Mouse (Mus musculus) kidney, adult 11 months (tissue): ENCODE data around the gene Fbxo2.
"Not testable (repeated sequence)": the region's sequence is repeated elsewhere in the genome, so short reads cannot be mapped to it uniquely, and the experiment has no call there.

ENCODE experiments used
- DNase-seq: peaks from one replicate; pipeline ENCODE4 v3.0.0; 2022

Gene Fbxo2

GRCm38 (mm10) chr4:148160436-148161390, at the start of gene Fbxo2, which contains the start of gene Fbxo44:
Gene Fbxo2, plus strand, starts transcription at chr4:148160621.
Gene Fbxo44, minus strand, starts transcription at chr4:148160482.
- DNase-seq, result no peak

DNA sequence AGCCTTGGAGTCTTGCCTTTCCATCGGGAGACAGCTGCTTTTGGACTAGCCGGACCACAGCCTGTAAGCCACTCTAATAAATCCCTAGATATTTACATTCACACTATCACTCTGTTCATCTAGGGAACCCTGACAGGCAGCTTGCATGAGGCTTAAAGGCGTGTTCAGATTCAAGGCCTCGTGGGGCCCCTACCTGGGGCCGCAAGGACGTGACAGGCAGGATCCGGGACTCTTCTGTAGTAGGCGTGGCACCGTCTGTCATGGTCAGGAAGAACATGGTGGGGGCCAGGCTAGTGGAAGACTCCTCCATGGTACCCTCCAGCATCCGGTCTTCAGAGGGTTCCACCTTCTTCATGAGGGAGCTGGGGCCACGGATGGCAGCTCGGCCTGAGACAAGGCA, 47.9 kb upstream of the Fbxo2 start:
- DNase-seq, result no peak

DNA sequence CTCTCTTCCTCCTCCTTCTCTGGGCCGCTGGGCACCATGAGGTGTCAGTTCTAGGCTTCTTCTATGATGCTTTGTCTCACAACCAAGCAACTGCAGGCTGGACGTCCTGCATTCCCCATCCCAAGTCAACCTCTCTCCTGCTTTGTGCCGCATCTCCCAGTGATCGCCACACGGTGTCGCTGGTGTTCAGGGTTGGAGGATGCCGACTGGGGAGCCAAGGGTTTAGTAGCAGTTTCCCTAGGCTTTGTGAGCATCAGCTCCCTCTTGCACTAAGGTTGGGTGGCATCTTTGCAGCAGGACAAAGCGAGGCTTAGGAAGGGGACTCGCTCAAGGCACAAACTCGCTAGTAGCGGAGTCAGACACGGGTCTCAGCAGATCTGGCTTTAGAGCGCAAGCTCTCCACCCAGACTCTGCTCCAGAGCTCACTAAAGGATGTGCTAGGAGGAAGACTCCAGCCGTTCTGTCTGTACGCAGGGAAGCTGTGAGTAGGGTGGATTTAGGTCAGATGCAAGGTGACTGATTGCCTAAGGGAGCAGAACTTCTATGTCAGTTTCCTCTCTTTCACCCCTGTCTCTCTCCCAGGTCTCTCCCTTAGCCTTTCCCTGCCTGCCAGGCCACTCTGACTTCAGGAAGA, 45.5 kb upstream of the Fbxo2 start:
- DNase-seq, result peak; percentile 61

- DNase-seq, result peak; percentile 28
Observed at GRCm38 (mm10) chr4:148115467-148115866, 45.0 kb upstream of the Fbxo2 start.

DNA sequence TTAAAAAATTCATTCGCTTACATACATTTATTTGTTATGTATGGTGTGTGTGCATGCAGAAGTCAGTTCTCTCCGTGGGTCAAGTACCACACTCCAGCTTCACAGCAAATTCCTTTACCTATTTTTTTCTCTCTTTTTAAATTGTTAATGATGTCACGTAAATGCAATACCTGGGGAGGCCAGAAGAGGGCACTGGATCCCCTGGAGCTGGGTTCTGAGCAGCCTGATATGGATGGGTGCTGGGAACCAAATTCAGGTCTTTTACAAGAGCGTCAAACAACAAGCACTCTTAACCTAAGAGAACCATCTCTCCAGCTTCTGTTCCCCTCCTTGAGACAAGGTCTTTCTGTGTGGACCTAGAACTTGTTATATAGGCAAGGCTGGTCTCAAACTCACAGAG, 43.8 kb upstream of the Fbxo2 start:
- DNase-seq, result no peak

GRCm38 (mm10) chr4:148117392-148117791, 43.0 kb upstream of the Fbxo2 start:
- no peak for DNase-seq

DNA sequence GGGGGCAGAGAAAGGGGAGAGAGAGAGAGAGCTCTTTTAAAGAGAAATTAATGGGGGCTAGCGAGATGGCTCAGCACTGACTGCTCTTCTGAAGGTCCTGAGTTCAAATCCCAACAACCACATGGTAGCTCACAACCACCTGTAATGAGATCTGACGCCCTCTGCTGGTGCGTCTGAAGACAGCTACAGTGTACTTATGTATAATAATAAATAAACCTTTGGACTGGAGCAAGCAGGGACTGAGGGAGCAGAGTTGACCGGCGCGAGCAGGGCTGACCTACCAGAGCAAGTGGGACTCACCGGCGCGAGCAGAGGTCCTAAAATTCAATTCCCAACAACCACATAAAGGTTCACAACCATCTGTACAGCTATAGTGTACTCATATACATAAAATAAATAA, 40.8 kb upstream of the Fbxo2 start:
- DNase-seq, result not testable (repeated sequence)

DNA sequence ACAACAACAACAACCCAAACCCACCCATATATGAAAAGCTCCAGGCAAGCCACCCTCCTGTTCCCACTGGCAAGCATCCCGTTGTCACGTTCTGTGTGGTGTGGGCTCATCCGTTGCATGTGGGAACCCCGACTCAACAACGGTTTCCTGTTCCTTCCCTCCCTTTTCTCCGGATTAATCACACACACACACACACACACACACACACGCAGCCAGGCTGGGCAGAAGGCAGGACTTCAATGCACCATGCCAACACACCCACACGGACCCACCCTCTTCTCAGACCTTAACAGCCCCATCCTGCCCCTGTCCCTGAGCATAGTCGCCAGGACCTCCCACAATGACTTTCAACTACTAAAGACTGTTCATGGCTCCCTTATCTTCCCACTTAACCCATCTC, 39.9 kb upstream of the Fbxo2 start:
- DNase-seq, result no peak

- DNase-seq, result no peak
Observed at GRCm38 (mm10) chr4:148121362-148121761, 39.1 kb upstream of the Fbxo2 start.

DNA sequence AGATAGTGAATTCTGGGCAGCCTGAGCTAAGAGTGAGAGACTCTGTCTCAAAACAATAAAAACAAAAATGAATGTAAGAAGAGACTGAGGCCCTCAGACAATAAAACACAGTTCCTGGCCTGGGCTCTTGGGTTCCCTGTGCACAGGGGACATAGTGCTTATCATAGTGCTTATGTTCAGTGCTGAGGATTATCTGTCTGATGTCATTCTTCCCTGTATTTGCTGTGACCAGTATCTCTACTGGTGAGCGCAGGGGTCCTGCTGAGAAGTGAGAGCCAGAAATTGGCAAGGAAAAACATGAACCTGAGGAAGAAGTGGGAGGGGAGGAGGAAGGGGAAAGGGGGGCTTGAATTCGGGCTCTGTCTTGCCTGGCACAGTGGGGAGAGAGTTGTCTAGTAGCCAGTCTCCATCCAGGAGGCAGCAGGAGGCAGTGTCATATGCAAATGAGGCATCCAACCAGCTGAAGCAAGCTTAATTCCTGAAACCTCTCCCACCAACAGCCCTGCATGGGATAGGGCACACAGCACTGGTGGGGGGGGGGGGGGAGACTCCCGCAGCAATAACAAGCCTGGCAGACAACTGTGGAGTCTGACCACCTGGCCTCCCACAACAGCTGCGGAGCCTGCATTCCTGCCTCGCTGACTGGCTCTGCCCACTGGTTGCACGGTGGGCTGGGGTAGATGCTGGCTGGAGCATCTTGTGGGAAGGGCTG, 38.3 kb upstream of the Fbxo2 start:
- no peak for DNase-seq

DNA sequence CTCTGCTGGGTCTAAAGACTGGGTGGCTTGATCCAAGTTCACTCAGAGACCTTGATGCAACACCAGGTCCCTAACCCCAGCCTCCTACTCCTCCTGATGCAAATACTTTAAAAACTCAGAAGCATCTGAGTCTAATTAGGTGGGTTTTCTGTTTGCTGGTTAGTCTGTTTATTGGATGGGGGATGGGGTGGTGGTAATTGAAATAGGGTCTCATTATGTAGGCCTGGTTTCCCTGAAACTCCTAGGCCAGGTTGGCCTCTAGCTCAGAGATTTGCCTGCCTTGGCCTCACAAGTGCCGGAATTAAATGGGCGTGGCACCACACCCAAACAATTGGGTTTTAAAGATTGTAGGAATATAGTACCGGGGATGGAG, 37.7 kb upstream of the Fbxo2 start:
- no peak for DNase-seq

DNA sequence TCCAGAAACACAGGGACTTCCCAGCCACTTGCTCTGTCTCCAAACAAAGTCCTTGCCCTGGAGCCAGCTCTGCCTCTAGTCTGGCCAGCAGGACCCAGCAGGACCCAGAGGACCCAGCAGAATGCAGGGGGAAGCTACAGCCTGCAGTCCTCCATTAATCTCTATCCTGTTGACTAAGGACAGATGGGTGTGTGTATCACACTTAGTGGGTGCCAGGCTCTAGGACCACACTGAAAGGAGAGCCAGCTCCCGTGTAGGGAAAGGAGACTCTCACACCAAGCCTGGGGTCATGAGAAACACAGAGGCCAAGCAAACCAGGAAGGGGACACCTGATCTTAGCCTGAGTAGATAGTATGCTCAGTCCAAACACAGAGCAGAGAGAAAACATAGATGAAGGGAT, 32.2 kb upstream of the Fbxo2 start:
- DNase-seq, result no peak

DNA sequence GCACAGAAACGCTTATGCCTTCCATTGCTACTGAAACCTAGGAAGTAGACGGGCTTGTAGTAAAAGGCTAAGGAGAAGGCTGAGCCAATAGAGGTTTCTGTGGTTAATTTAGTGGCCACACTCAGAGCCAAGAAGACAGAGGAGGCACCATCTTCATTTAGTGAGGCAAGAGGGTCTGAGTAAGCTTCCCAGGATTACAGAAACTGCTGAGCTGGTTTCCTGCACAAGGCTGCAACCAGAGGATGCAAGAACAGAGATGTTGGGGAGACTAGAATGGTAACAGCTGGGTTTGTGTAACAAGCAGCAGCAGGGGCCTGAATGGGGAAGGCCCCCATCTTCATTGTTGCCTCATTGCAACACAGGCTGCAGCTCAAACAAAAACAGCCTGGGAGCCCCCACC, 31.7 kb upstream of the Fbxo2 start:
- DNase-seq, result no peak

- no peak for DNase-seq
Observed at GRCm38 (mm10) chr4:148130133-148130532, 30.3 kb upstream of the Fbxo2 start, which contains the start of gene Mad2l2. Gene Mad2l2, plus strand, starts transcription at chr4:148130384.

- DNase-seq, result no peak
Observed at GRCm38 (mm10) chr4:148130561-148131413, 29.6 kb upstream of the Fbxo2 start, which contains the start of gene Draxin. Gene Draxin, minus strand, starts transcription at chr4:148130698.

DNA sequence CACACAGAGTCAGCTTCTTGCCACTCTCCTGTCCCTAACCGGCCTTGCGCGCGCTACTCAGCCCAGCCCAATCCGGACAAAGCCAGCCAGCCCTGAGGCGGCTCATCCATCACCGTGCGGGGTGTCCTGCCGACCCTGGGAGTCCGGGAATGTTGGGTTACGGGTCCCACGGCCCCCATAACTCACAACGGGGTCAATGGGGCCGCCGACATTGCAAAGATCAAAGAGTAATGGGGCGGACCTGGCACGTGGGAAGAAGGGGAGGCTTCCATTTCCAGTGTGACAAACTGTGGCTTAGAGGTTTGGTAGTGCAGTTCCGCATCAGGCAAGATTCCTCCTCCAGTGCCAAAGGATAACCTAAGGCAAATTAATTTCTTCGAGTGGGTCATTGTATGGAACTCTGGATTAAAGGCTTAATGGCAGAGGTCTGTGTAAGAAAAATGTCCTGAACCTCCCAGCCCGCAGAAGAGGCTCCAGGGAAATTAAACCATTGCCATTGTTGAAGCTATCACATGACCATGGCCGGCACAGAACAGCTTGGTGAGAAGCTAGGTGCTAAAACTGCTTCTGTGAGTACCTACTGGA, 28.8 kb upstream of the Fbxo2 start:
- DNase-seq, result no peak

GRCm38 (mm10) chr4:148134988-148135387, 25.4 kb upstream of the Fbxo2 start:
- DNase-seq, result no peak

DNA sequence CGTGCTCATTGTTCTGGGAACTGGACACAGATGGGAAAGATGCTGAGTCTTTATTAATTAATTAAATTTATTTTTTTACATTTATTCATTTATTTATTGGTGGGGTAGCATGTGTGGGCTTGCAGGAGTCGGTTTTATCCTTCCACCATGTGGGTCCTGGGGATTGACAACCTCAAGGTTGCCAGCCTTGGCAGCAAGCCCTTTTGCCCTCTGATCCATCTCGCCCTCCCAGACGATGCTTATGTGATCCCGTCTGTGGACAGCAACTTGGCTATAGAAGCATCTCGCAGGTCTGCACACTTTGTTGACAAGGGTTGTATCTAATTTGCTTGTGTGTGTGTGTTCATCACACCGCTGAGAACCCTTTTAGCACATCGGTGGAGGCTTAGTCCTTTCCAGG, 22.9 kb upstream of the Fbxo2 start:
- DNase-seq, result no peak

GRCm38 (mm10) chr4:148139767-148140097, 20.7 kb upstream of the Fbxo2 start:
- no peak for DNase-seq

- DNase-seq, result peak; percentile 95
Observed at GRCm38 (mm10) chr4:148140098-148141011, 20.1 kb upstream of the Fbxo2 start.

DNA sequence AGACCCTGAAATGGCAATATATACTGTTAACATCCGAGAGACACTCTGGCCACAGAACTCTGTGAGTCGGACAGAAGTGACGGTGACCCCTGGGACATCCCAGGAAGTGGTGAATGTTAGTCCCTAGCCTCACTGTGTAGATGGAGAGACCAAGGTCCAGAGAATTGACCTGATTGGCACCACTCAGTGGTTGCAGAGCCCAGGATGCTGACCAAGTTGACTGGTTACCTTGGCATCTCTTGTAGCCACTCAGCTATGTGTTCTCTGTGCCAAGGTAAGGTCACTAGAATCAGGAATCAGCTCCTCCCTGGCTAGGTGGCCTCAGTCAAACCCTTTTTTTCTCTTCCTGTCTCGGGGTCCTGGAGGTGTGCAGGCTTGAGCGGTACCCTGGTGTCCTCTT, 16.7 kb upstream of the Fbxo2 start:
- DNase-seq, result no peak
